Mouse (Mus musculus): ENCODE measurements around the gene Gpd1.

GRCm38 (mm10) chr15:99711491-99711890 is 5.8 kb upstream of the Gpd1 start:
- no peak for TF ChIP-seq CTCF (IDR thresholded peaks at IDR 0.05; ENCODE audit: borderline replicate concordance, control insufficient read depth, extremely low read depth, insufficient read depth, low read length, poor library complexity)
- TF ChIP-seq POLR2A (IDR thresholded peaks at IDR 0.05; ENCODE audit: control insufficient read depth, extremely low read depth, insufficient read depth, low read length, poor library complexity): no peak

Data from thymus, adult 2 months (tissue).